Mouse (Mus musculus) bone marrow macrophage, adult 2 months (primary cell): Measurements from ENCODE around the gene Lyrm1.

ENCODE experiments used
- CTCF ChIP-seq: IDR thresholded peaks from 2 replicates; pipeline ENCODE4 v1.5.1; 2012; ENCODE audit warnings: low read depth, mild to moderate bottlenecking, low read length, moderate library complexity
- POLR2A ChIP-seq: IDR thresholded peaks from 2 replicates; pipeline ENCODE4 v1.6.1; 2012; ENCODE audit warnings: mild to moderate bottlenecking, low read depth, low read length, borderline replicate concordance

- no peak for TF ChIP-seq CTCF
- no peak for TF ChIP-seq POLR2A
These were observed 42.5 kb upstream of the Lyrm1 start for GRCm38 (mm10) chr7:119853186-119853585.
